Mouse (Mus musculus): ENCODE measurements around the gene Rhoa. TPM values are rescaled to one million over a fixed set of nuclear protein-coding genes. Genes with fewer than 3 reads are reported as not detected.
"Not testable (repeated sequence)": the region's sequence is repeated elsewhere in the genome, so short reads cannot be mapped to it uniquely, and the experiment has no call there.

Rhoa gene
- polyA plus RNA-seq (2015; fragmentation: Nextera tagmentation; extraction: Ambion mirVana): 484 and 512 TPM in 2 replicates

GRCm38 (mm10) chr9:108305629-108306520 lies at the start of gene Rhoa, which contains the start of gene Tcta:
Gene Rhoa, plus strand, starts transcription at chr9:108306129.
Gene Tcta, minus strand, starts transcription at chr9:108306160.
- Histone ChIP-seq H3K9ac (peak within 1 kb of the TSS; percentile 100), H3K4me2 (peak within 1 kb of the TSS; percentile 74), H3K36me3 (peaks cover 16% of the 10 kb centered on the region; the same call in 1 of the 2 replicates), H3K27me3 (no peaks in the 10 kb centered on the region), H3K4me3 (peak within 1 kb of the TSS; percentile 98), H3K27ac (peak within 1 kb of the TSS; percentile 100), H3K9me3 (no peaks in the 10 kb centered on the region), H3K4me1 (peaks cover 42% of the 10 kb centered on the region)
- WGBS: under 1% methylated on average over 80 of the region's 81 CpGs
- peak; percentile 97 for ATAC-seq (ENCODE audit: borderline replicate concordance, extremely low read depth, low FRiP score, low TSS enrichment)

- H3K9ac ChIP-seq: no peak overlapping the region
- H3K27ac ChIP-seq: no peak overlapping the region
- H3K4me1 ChIP-seq: peaks cover 30% of the 10 kb centered on the region
- 0 out of 2 replicates have a peak, but pooled peaks cover 3% of the 10 kb centered on the region for H3K36me3 ChIP-seq
- H3K4me2 ChIP-seq: no peak overlapping the region
- WGBS: 69% methylated on average over 4 of the region's 4 CpGs
- no peak for ATAC-seq (ENCODE audit: borderline replicate concordance, extremely low read depth, low FRiP score, low TSS enrichment)
- H3K27me3 ChIP-seq: no peaks in the 10 kb centered on the region
- no peaks in the 10 kb centered on the region for H3K9me3 ChIP-seq
- H3K4me3 ChIP-seq: no peak overlapping the region
These were observed 45.4 kb upstream of the Rhoa start for GRCm38 (mm10) chr9:108260526-108260925.

- Histone ChIP-seq H3K9ac (peak overlapping the region; percentile 31), H3K27me3 (no peaks in the 10 kb centered on the region), H3K4me3 (peak overlapping the region; percentile 97), H3K4me2 (peak overlapping the region; percentile 85), H3K36me3 (0 out of 2 replicates have a peak, but pooled peaks cover 3% of the 10 kb centered on the region), H3K27ac (no peak overlapping the region), H3K4me1 (peaks cover 41% of the 10 kb centered on the region), H3K9me3 (no peaks in the 10 kb centered on the region)
- no peak for ATAC-seq (ENCODE audit: borderline replicate concordance, extremely low read depth, low FRiP score, low TSS enrichment)
- WGBS: 59% methylated on average over 7 of the region's 7 CpGs
These were observed 44.1 kb upstream of the Rhoa start for GRCm38 (mm10) chr9:108261865-108262264.

GRCm38 (mm10) chr9:108262494-108263049 lies 43.4 kb upstream of the Rhoa start:
- 0 out of 2 replicates have a peak, but pooled peaks cover under 1% of the 10 kb centered on the region for H3K36me3 ChIP-seq
- 26% methylated on average over 11 of the region's 11 CpGs for WGBS
- peaks cover 44% of the 10 kb centered on the region for H3K4me1 ChIP-seq

GRCm38 (mm10) chr9:108263131-108263681 lies 42.7 kb upstream of the Rhoa start:
- under 1% methylated on average over 54 of the region's 62 CpGs for WGBS
- peaks cover 46% of the 10 kb centered on the region for H3K4me1 ChIP-seq
- no peaks in the 10 kb centered on the region for H3K9me3 ChIP-seq
- H3K9ac ChIP-seq: peak overlapping the region; percentile 87
- H3K4me3 ChIP-seq: peak overlapping the region; percentile 97
- H3K27me3 ChIP-seq: no peaks in the 10 kb centered on the region
- peak; percentile 44 for ATAC-seq (ENCODE audit: borderline replicate concordance, extremely low read depth, low FRiP score, low TSS enrichment)
- no peaks in the 10 kb centered on the region for H3K36me3 ChIP-seq
- peak overlapping the region; percentile 97 for H3K27ac ChIP-seq
- H3K4me2 ChIP-seq: peak overlapping the region; percentile 85

More at GRCm38 (mm10) chr9:108262494-108263049, 43.4 kb upstream of the Rhoa start:
- H3K27ac ChIP-seq: peak overlapping the region; percentile 97
- H3K9ac ChIP-seq: peak overlapping the region; percentile 87
- no peak for ATAC-seq (ENCODE audit: borderline replicate concordance, extremely low read depth, low FRiP score, low TSS enrichment)
- H3K27me3 ChIP-seq: no peaks in the 10 kb centered on the region
- peak overlapping the region; percentile 85 for H3K4me2 ChIP-seq
- H3K4me3 ChIP-seq: peak overlapping the region; percentile 97
- no peaks in the 10 kb centered on the region for H3K9me3 ChIP-seq

GRCm38 (mm10) chr9:108263690-108264190 lies 42.2 kb upstream of the Rhoa start, which contains the start of gene Dag1:
Gene Dag1, minus strand, starts transcription at chr9:108263958.
- WGBS: under 1% methylated on average over 71 of the region's 71 CpGs

GRCm38 (mm10) chr9:108264191-108264921 lies 41.6 kb upstream of the Rhoa start:
- no peaks in the 10 kb centered on the region for H3K9me3 ChIP-seq
- 4% methylated on average over 10 of the region's 10 CpGs for WGBS
- no peaks in the 10 kb centered on the region for H3K36me3 ChIP-seq
- H3K9ac ChIP-seq: peak overlapping the region; percentile 45
- H3K27me3 ChIP-seq: no peaks in the 10 kb centered on the region
- peak overlapping the region; percentile 97 for H3K4me3 ChIP-seq
- H3K4me1 ChIP-seq: peaks cover 46% of the 10 kb centered on the region
- peak overlapping the region; percentile 85 for H3K4me2 ChIP-seq
- peak; percentile 44 for ATAC-seq (ENCODE audit: borderline replicate concordance, extremely low read depth, low FRiP score, low TSS enrichment)
- peak overlapping the region; percentile 97 for H3K27ac ChIP-seq

More at GRCm38 (mm10) chr9:108263690-108264190, 42.2 kb upstream of the Rhoa start, which contains the start of gene Dag1:
- H3K27me3 ChIP-seq: no peaks in the 10 kb centered on the region
- ATAC-seq (ENCODE audit: borderline replicate concordance, extremely low read depth, low FRiP score, low TSS enrichment): peak; percentile 98
- peak within 1 kb of the TSS; percentile 97 for H3K4me3 ChIP-seq
- no peaks in the 10 kb centered on the region for H3K9me3 ChIP-seq
- peaks cover 46% of the 10 kb centered on the region for H3K4me1 ChIP-seq
- peak within 1 kb of the TSS; percentile 97 for H3K27ac ChIP-seq
- H3K9ac ChIP-seq: peak within 1 kb of the TSS; percentile 87
- peak within 1 kb of the TSS; percentile 85 for H3K4me2 ChIP-seq
- H3K36me3 ChIP-seq: no peaks in the 10 kb centered on the region

GRCm38 (mm10) chr9:108266261-108266935 lies 39.5 kb upstream of the Rhoa start:
- Histone ChIP-seq H3K4me2 (no peak overlapping the region), H3K27ac (peak overlapping the region; percentile 44; the same call in 1 of the 2 replicates), H3K27me3 (no peaks in the 10 kb centered on the region), H3K4me1 (peaks cover 42% of the 10 kb centered on the region), H3K4me3 (no peak overlapping the region), H3K9me3 (no peaks in the 10 kb centered on the region), H3K36me3 (no peaks in the 10 kb centered on the region), H3K9ac (no peak overlapping the region)
- ATAC-seq (ENCODE audit: borderline replicate concordance, extremely low read depth, low FRiP score, low TSS enrichment): no peak
- 45% methylated on average over 10 of the region's 10 CpGs for WGBS

GRCm38 (mm10) chr9:108267691-108268090 lies 38.2 kb upstream of the Rhoa start:
- peak overlapping the region; percentile 61 for H3K27ac ChIP-seq
- no peaks in the 10 kb centered on the region for H3K36me3 ChIP-seq
- WGBS: 56% methylated on average over 7 of the region's 7 CpGs
- no peaks in the 10 kb centered on the region for H3K27me3 ChIP-seq
- H3K4me1 ChIP-seq: peaks cover 43% of the 10 kb centered on the region
- no peak overlapping the region for H3K4me2 ChIP-seq
- no peak overlapping the region for H3K4me3 ChIP-seq
- ATAC-seq (ENCODE audit: borderline replicate concordance, extremely low read depth, low FRiP score, low TSS enrichment): no peak
- H3K9me3 ChIP-seq: no peaks in the 10 kb centered on the region
- no peak overlapping the region for H3K9ac ChIP-seq

- 78% methylated on average over 6 of the region's 7 CpGs for WGBS
- H3K27ac ChIP-seq; H3K9me3 ChIP-seq; H3K4me3 ChIP-seq; H3K27me3 ChIP-seq; H3K4me2 ChIP-seq; ATAC-seq (ENCODE audit: borderline replicate concordance, extremely low read depth, low FRiP score, low TSS enrichment); H3K9ac ChIP-seq; H3K36me3 ChIP-seq: not testable (repeated sequence)
- peaks cover 53% of the 10 kb centered on the region for H3K4me1 ChIP-seq
These were observed 37.2 kb upstream of the Rhoa start for GRCm38 (mm10) chr9:108268701-108269100.
